Mouse (Mus musculus) midbrain, embryonic 12.5 days (tissue): ENCODE data around the gene Nphs1. TPM values are rescaled to one million over a fixed set of nuclear protein-coding genes. Genes with fewer than 3 reads are reported as not detected.

ENCODE experiments used
- ATAC-seq: fragments of 200-750 bp; cut with Nextera tagmentation; 2 replicates; pipeline ENCODE4 v1.8.0; 2017; ENCODE audit warnings: low read depth, moderate TSS enrichment, moderate library complexity; ENCODE audit not compliant: low FRiP score
- H3K27ac ChIP-seq: fragments of 300-500 bp; sonication (generic); replicated peaks from 2 replicates; pipeline ENCODE4 v1.5.1; 2016; ENCODE audit warnings: mild to moderate bottlenecking
- H3K27me3 ChIP-seq: fragments of 300-500 bp; sonication (generic); 2 replicates; pipeline ENCODE4 v1.6.1; 2016; ENCODE audit warnings: mild to moderate bottlenecking
- H3K36me3 ChIP-seq: fragments of 300-500 bp; sonication (generic); 2 replicates; pipeline ENCODE4 v1.6.1; 2016
- H3K4me1 ChIP-seq: fragments of 300-500 bp; sonication (generic); 2 replicates; pipeline ENCODE4 v1.6.1; 2016
- H3K4me2 ChIP-seq: fragments of 300-500 bp; sonication (generic); replicated peaks from 2 replicates; pipeline ENCODE4 v1.6.1; 2016; ENCODE audit warnings: mild to moderate bottlenecking, moderate library complexity
- H3K4me3 ChIP-seq: fragments of 300-500 bp; sonication (generic); 2 replicates; pipeline ENCODE4 v1.5.1; 2016; ENCODE audit warnings: mild to moderate bottlenecking
- H3K9ac ChIP-seq: fragments of 300-500 bp; sonication (generic); replicated peaks from 2 replicates; pipeline ENCODE4 v1.6.1; 2016; ENCODE audit warnings: mild to moderate bottlenecking, moderate library complexity
- H3K9me3 ChIP-seq: fragments of 300-500 bp; sonication (generic); 2 replicates; pipeline ENCODE4 v1.6.1; 2016; ENCODE audit warnings: mild to moderate bottlenecking
- WGBS: fragments of 180-500 bp; shearing (Covaris S2); methylation state at CpG from one replicate; pipeline ENCODE4 v1.1.7; 2016; 5-methylcytosine and 5-hydroxymethylcytosine counted together
- polyA plus RNA-seq: library from polyadenylated mRNA; unstranded; fragments of >200 nt; fragmentation: Nextera tagmentation; extraction: Ambion mirVana; gene quantifications from 2 replicates; pipeline ENCODE4 v1.2.1, GENCODE M21; 2016

Gene Nphs1
- polyA plus RNA-seq, result 0.58 and 1.1 TPM in 2 replicates

GRCm38 (mm10) chr7:30457629-30458330 lies at the start of gene Nphs1, which contains the start of gene Kirrel2:
Nphs1 (plus strand) TSS chr7:30458315.
Kirrel2 (minus strand) TSS chr7:30457690.
- peak within 1 kb of the TSS; percentile 56 for H3K4me2 ChIP-seq
- H3K4me1 ChIP-seq, result peaks cover 27% of the 10 kb centered on the region
- WGBS, result under 1% methylated on average over 15 of the region's 16 CpGs
- H3K36me3 ChIP-seq, result no peaks in the 10 kb centered on the region
- peak within 1 kb of the TSS; percentile 31 for H3K4me3 ChIP-seq
- peak; percentile 90 for ATAC-seq
- H3K9me3 ChIP-seq, result no peaks in the 10 kb centered on the region
- H3K27ac ChIP-seq, result no peak within 1 kb of the TSS; the same call in 1 of the 2 replicates
- peak within 1 kb of the TSS; percentile 46 for H3K9ac ChIP-seq
- peaks cover 99% of the 10 kb centered on the region for H3K27me3 ChIP-seq

GRCm38 (mm10) chr7:30408639-30409038 lies 49.5 kb upstream of the Nphs1 start:
- H3K4me1 ChIP-seq, result no peaks in the 10 kb centered on the region
- no peak overlapping the region for H3K27ac ChIP-seq
- peaks cover 3% of the 10 kb centered on the region; the same call in 1 of the 2 replicates for H3K27me3 ChIP-seq
- no peak overlapping the region for H3K4me3 ChIP-seq
- WGBS, result 79% methylated on average over 3 of the region's 3 CpGs
- ATAC-seq, result no peak
- H3K9ac ChIP-seq, result no peak overlapping the region
- H3K4me2 ChIP-seq, result no peak overlapping the region
- no peaks in the 10 kb centered on the region for H3K9me3 ChIP-seq
- no peaks in the 10 kb centered on the region for H3K36me3 ChIP-seq

GRCm38 (mm10) chr7:30409789-30410188 lies 48.3 kb upstream of the Nphs1 start:
- H3K4me3 ChIP-seq, result no peak overlapping the region
- ATAC-seq, result no peak
- no peaks in the 10 kb centered on the region for H3K4me1 ChIP-seq
- H3K27ac ChIP-seq, result no peak overlapping the region
- no peaks in the 10 kb centered on the region for H3K9me3 ChIP-seq
- 85% methylated on average over 2 of the region's 2 CpGs for WGBS
- no peak overlapping the region for H3K9ac ChIP-seq
- H3K4me2 ChIP-seq, result no peak overlapping the region
- H3K27me3 ChIP-seq, result peaks cover 3% of the 10 kb centered on the region; the same call in 1 of the 2 replicates
- no peaks in the 10 kb centered on the region for H3K36me3 ChIP-seq

- H3K4me3 ChIP-seq, result no peak overlapping the region
These were observed 47.1 kb upstream of the Nphs1 start for GRCm38 (mm10) chr7:30411023-30411422.

GRCm38 (mm10) chr7:30412735-30413147 lies 45.4 kb upstream of the Nphs1 start:
- peaks cover 3% of the 10 kb centered on the region; the same call in 1 of the 2 replicates for H3K27me3 ChIP-seq
- 59% methylated on average over 4 of the region's 4 CpGs for WGBS
- H3K27ac ChIP-seq, result no peak overlapping the region
- H3K4me3 ChIP-seq, result no peak overlapping the region
- H3K9me3 ChIP-seq, result no peaks in the 10 kb centered on the region
- no peak overlapping the region for H3K9ac ChIP-seq
- no peak for ATAC-seq
- no peaks in the 10 kb centered on the region for H3K36me3 ChIP-seq
- H3K4me1 ChIP-seq, result no peaks in the 10 kb centered on the region
- H3K4me2 ChIP-seq, result no peak overlapping the region

More at GRCm38 (mm10) chr7:30411023-30411422, 47.1 kb upstream of the Nphs1 start:
- Histone ChIP-seq H3K4me2 (no peak overlapping the region), H3K9me3 (no peaks in the 10 kb centered on the region), H3K27me3 (peaks cover 3% of the 10 kb centered on the region; the same call in 1 of the 2 replicates), H3K9ac (no peak overlapping the region), H3K4me1 (no peaks in the 10 kb centered on the region), H3K36me3 (no peaks in the 10 kb centered on the region), H3K27ac (no peak overlapping the region)
- ATAC-seq, result no peak
- 84% methylated on average over 3 of the region's 3 CpGs for WGBS

GRCm38 (mm10) chr7:30413596-30413995 lies 44.5 kb upstream of the Nphs1 start, which contains the start of gene Tyrobp:
Tyrobp (plus strand) TSS chr7:30413760.
- peaks cover 3% of the 10 kb centered on the region; the same call in 1 of the 2 replicates for H3K27me3 ChIP-seq
- no peak within 1 kb of the TSS for H3K9ac ChIP-seq
- H3K4me2 ChIP-seq, result no peak within 1 kb of the TSS
- WGBS, result 74% methylated on average over 5 of the region's 5 CpGs
- H3K4me1 ChIP-seq, result no peaks in the 10 kb centered on the region
- no peak for ATAC-seq
- H3K36me3 ChIP-seq, result no peaks in the 10 kb centered on the region
- no peak within 1 kb of the TSS for H3K27ac ChIP-seq
- H3K9me3 ChIP-seq, result no peaks in the 10 kb centered on the region
- no peak within 1 kb of the TSS for H3K4me3 ChIP-seq

- Histone ChIP-seq H3K27ac (no peak overlapping the region), H3K27me3 (peaks cover 24% of the 10 kb centered on the region; the same call in 1 of the 2 replicates), H3K4me1 (peaks cover 9% of the 10 kb centered on the region), H3K9ac (no peak overlapping the region), H3K36me3 (no peaks in the 10 kb centered on the region), H3K4me2 (no peak overlapping the region), H3K4me3 (no peak overlapping the region), H3K9me3 (peaks cover 4% of the 10 kb centered on the region; the same call in 1 of the 2 replicates)
- no peak for ATAC-seq
- WGBS, result 80% methylated on average over 9 of the region's 9 CpGs
These were observed 40.3 kb upstream of the Nphs1 start for GRCm38 (mm10) chr7:30417856-30418255.

- 76% methylated on average over 10 of the region's 10 CpGs for WGBS
- no peak within 1 kb of the TSS for H3K27ac ChIP-seq
- peaks cover 16% of the 10 kb centered on the region for H3K4me1 ChIP-seq
- H3K4me2 ChIP-seq, result no peak within 1 kb of the TSS
- H3K27me3 ChIP-seq, result peaks cover 37% of the 10 kb centered on the region
- ATAC-seq, result no peak
- H3K36me3 ChIP-seq, result no peaks in the 10 kb centered on the region
- H3K9ac ChIP-seq, result no peak within 1 kb of the TSS
- H3K4me3 ChIP-seq, result no peak within 1 kb of the TSS
- peaks cover 4% of the 10 kb centered on the region; the same call in 1 of the 2 replicates for H3K9me3 ChIP-seq
These were observed 38.3 kb upstream of the Nphs1 start, which contains the start of gene Hcst for GRCm38 (mm10) chr7:30419561-30420499. Hcst (minus strand) TSS chr7:30419854.

- ATAC-seq, result no peak
- peaks cover 4% of the 10 kb centered on the region; the same call in 1 of the 2 replicates for H3K9me3 ChIP-seq
- no peak overlapping the region for H3K9ac ChIP-seq
- no peak overlapping the region for H3K27ac ChIP-seq
- WGBS, result 93% methylated on average over 3 of the region's 3 CpGs
- H3K4me2 ChIP-seq, result no peak overlapping the region
- no peak overlapping the region for H3K4me3 ChIP-seq
- no peaks in the 10 kb centered on the region for H3K36me3 ChIP-seq
- H3K4me1 ChIP-seq, result peaks cover 16% of the 10 kb centered on the region
- peaks cover 37% of the 10 kb centered on the region for H3K27me3 ChIP-seq
These were observed 37.4 kb upstream of the Nphs1 start for GRCm38 (mm10) chr7:30420673-30421072.

GRCm38 (mm10) chr7:30421175-30421889 lies 36.8 kb upstream of the Nphs1 start, which contains the start of gene Nfkbid:
Nfkbid (plus strand) TSS chr7:30421732.
- H3K27me3 ChIP-seq, result peaks cover 37% of the 10 kb centered on the region
- H3K4me2 ChIP-seq, result peak within 1 kb of the TSS; percentile 96
- 0 out of 2 replicates have a peak, but pooled peaks cover 5% of the 10 kb centered on the region for H3K36me3 ChIP-seq
- peak within 1 kb of the TSS; percentile 63 for H3K4me3 ChIP-seq
- 11% methylated on average over 31 of the region's 31 CpGs for WGBS
- peaks cover 4% of the 10 kb centered on the region; the same call in 1 of the 2 replicates for H3K9me3 ChIP-seq
- H3K27ac ChIP-seq, result 0 out of 2 replicates have a peak within 1 kb of the TSS, but pooled peaks have one; percentile 6
- peak; percentile 51; the same call in 1 of the 2 replicates for ATAC-seq
- H3K9ac ChIP-seq, result peak within 1 kb of the TSS; percentile 61
- peaks cover 16% of the 10 kb centered on the region for H3K4me1 ChIP-seq

GRCm38 (mm10) chr7:30421890-30422435 lies 36.2 kb upstream of the Nphs1 start:
- H3K4me2 ChIP-seq, result peak overlapping the region; percentile 96
- H3K9ac ChIP-seq, result peak overlapping the region; percentile 61
- peaks cover 4% of the 10 kb centered on the region; the same call in 1 of the 2 replicates for H3K9me3 ChIP-seq
- H3K4me3 ChIP-seq, result peak overlapping the region; percentile 63
- H3K27ac ChIP-seq, result no peak overlapping the region
- WGBS, result under 1% methylated on average over 45 of the region's 45 CpGs
- peaks cover 7% of the 10 kb centered on the region; the same call in 1 of the 2 replicates for H3K36me3 ChIP-seq
- H3K4me1 ChIP-seq, result peaks cover 16% of the 10 kb centered on the region
- ATAC-seq, result peak; percentile 79
- H3K27me3 ChIP-seq, result peaks cover 37% of the 10 kb centered on the region
